Mouse (Mus musculus) E14TG2a.4 (cell line): ENCODE results near the gene Smad3.

Source experiments
- CTCF ChIP-seq: conservative IDR thresholded peaks from 2 replicates; pipeline ENCODE4 v1.5.1; 2014; ENCODE audit warnings: low read length
- NANOG ChIP-seq: IDR thresholded peaks from 2 replicates; pipeline ENCODE4 v1.6.1; 2014; ENCODE audit warnings: borderline replicate concordance, low read length, mixed read lengths
- POU5F1 ChIP-seq: IDR thresholded peaks from 2 replicates; pipeline ENCODE4 v1.6.1; 2014; ENCODE audit warnings: low read length, borderline replicate concordance

GRCm38 (mm10) chr9:63668621-63669020, 89.2 kb downstream of the Smad3 start:
- TF ChIP-seq CTCF, result no peak
- no peak for TF ChIP-seq POU5F1
- TF ChIP-seq NANOG, result no peak
